Mouse (Mus musculus): ENCODE data around the gene Tcerg1l. TPM values are rescaled to one million over a fixed set of nuclear protein-coding genes. Genes with fewer than 3 reads are reported as not detected.

The Tcerg1l gene
- not detected for polyA plus RNA-seq (2014; fragmentation: Illumina TruSeq; extraction: RNeasy Lipid Tissue Mini Kit (QIAGEN cat#74804))

DNA sequence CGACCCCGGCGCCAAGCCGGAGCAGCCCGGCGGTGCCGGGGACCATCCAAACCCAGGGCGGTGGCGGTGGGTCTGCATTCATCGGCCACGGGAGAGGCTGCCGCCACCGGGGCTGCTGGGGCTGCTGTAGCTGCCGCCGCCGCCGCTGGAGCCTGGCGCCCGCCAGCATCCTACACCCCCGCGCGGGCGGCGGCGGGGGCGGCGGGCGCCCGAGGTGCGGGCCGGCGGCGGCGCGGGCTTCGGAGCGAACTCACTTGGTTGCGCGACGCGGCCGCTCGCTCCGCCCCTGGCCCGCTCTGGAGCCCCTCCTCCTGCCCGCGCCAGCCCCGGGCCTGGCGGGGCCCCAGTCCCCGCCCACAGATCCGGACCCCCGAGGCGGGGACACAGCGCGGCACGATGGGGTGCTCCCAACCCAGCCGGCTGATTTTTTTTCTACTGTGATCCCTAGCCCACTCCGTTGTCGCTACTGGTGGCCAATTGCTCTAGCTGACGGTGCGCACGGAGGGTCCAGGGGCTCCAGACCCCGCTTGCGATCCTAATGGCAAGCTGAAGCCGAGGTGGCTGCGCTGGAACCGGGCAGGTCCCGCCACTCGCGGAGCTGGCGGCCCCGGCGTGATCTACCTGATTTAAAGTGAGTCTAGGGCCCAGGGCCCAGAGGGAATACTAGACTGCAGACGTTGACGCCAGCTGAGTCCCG, at the start of gene Tcerg1l:
Tcerg1l (minus strand) TSS at position 246 of the 697 bp plus-strand sequence.

Measured in ovary, adult 10 weeks (tissue).